25 mouse cellular contexts compared by ENCODE assay signal in genomic region chr15:10262219-10262618, GRCm38 (mm10).
"Had no signal": no experiment of that assay in that cellular context is flagged by ENCODE, and none has a peak within 500 bp of the region (broad histone marks: within the 10 kb centered on the region; RNA-seq: fewer than 3 reads in every experiment).

No protein-coding gene starts in this region.

- ATAC-seq: forebrain, embryonic 16.5 days; hindbrain, embryonic 16.5 days; inflammation-experienced regulatory T-cells, adult 6 months; intestine, embryonic 15.5 days; intestine, postnatal 0 days had no signal

- H3K36me3 ChIP-seq: heart, embryonic 10.5 days; heart, embryonic 12.5 days; hindbrain, embryonic 10.5 days; hindbrain, embryonic 12.5 days; intestine, embryonic 15.5 days; limb, embryonic 10.5 days; limb, embryonic 12.5 days had no signal

- H3K4me3 ChIP-seq: gastrocnemius, adult 2 months; heart, embryonic 10.5 days; heart, embryonic 12.5 days; hindbrain, embryonic 10.5 days; hindbrain, embryonic 12.5 days; intestine, embryonic 15.5 days; layer of hippocampus, adult 2 months; left cerebral cortex, adult 2 months; limb, embryonic 10.5 days; limb, embryonic 12.5 days had no signal

- H3K27me3 ChIP-seq: heart, embryonic 12.5 days; hindbrain, embryonic 12.5 days; intestine, embryonic 15.5 days; limb, embryonic 12.5 days had no signal

- DNase-seq: gastrocnemius, adult 2 months; gastrocnemius, postnatal 10 days; gastrocnemius, postnatal 25 days; heart, adult 18-20 months; heart, postnatal 10 days; heart, postnatal 4 days; kidney, adult 18-20 months; kidney, adult 8-10 months; kidney, postnatal 10 days; kidney, postnatal 25 days; kidney, postnatal 4 days had no signal

- H3K27ac ChIP-seq: gastrocnemius, adult 2 months; heart, embryonic 10.5 days; hindbrain, embryonic 10.5 days; hindbrain, embryonic 12.5 days; hindbrain, embryonic 14.5 days; intestine, embryonic 15.5 days; layer of hippocampus, adult 2 months; left cerebral cortex, adult 2 months; limb, embryonic 10.5 days; limb, embryonic 12.5 days had no signal

- H3K9me3 ChIP-seq: heart, embryonic 10.5 days; heart, embryonic 12.5 days; hindbrain, embryonic 10.5 days; hindbrain, embryonic 12.5 days; intestine, embryonic 15.5 days; limb, embryonic 10.5 days; limb, embryonic 12.5 days had no signal

- H3K9ac ChIP-seq: heart, embryonic 12.5 days; hindbrain, embryonic 12.5 days; hindbrain, embryonic 14.5 days; intestine, embryonic 15.5 days; limb, embryonic 12.5 days had no signal

- H3K4me1 ChIP-seq: heart, embryonic 10.5 days; heart, embryonic 12.5 days; hindbrain, embryonic 10.5 days; hindbrain, embryonic 12.5 days; intestine, embryonic 15.5 days; limb, embryonic 10.5 days; limb, embryonic 12.5 days had no signal

- H3K4me2 ChIP-seq: heart, embryonic 12.5 days; hindbrain, embryonic 12.5 days; hindbrain, embryonic 14.5 days; intestine, embryonic 15.5 days; limb, embryonic 12.5 days had no signal
